Mouse (Mus musculus) forebrain, embryonic 11.5 days (tissue): ENCODE results near the gene Pparg. TPM values are rescaled to one million over a fixed set of nuclear protein-coding genes. Genes with fewer than 3 reads are reported as not detected.
A peak's percentile ranks its signal among the peaks of the same experiment; 100 is the strongest.

Source experiments
- ATAC-seq: fragments of 200-750 bp; cut with Nextera tagmentation; replicated peaks from 2 replicates; pipeline ENCODE4 v1.8.0; 2017; ENCODE audit warnings: moderate TSS enrichment; ENCODE audit not compliant: low FRiP score
- DNase-seq: peaks from one replicate; pipeline ENCODE4 v3.0.0-alpha.2; 2017; ENCODE audit warnings: low spot score
- H3K27ac ChIP-seq: fragments of 300-500 bp; sonication (generic); 2 replicates; pipeline ENCODE4 v1.5.1; 2014; ENCODE audit warnings: low read depth, low read length
- H3K27me3 ChIP-seq: fragments of 300-500 bp; sonication (generic); 2 replicates; pipeline ENCODE4 v1.6.1; 2014; ENCODE audit warnings: mild to moderate bottlenecking, low read length, mixed read lengths; ENCODE audit not compliant: control insufficient read depth, insufficient read depth
- H3K36me3 ChIP-seq: fragments of 300-500 bp; sonication (generic); 2 replicates; pipeline ENCODE4 v1.6.1; 2014; ENCODE audit warnings: mild to moderate bottlenecking, low read length, moderate library complexity, mixed read lengths; ENCODE audit not compliant: control insufficient read depth, insufficient read depth
- H3K4me1 ChIP-seq: fragments of 300-500 bp; sonication (generic); replicated peaks from 2 replicates; pipeline ENCODE4 v1.6.1; 2014; ENCODE audit warnings: low read length, mixed read lengths; ENCODE audit not compliant: control insufficient read depth, insufficient read depth
- H3K4me2 ChIP-seq: fragments of 300-500 bp; sonication (generic); 2 replicates; pipeline ENCODE4 v1.6.1; 2014; ENCODE audit warnings: low read depth, mild to moderate bottlenecking, low read length, moderate library complexity, mixed read lengths; ENCODE audit not compliant: severe bottlenecking
- H3K4me3 ChIP-seq: fragments of 300-500 bp; sonication (generic); 2 replicates; pipeline ENCODE4 v1.5.1; 2014; ENCODE audit warnings: low read depth, low read length
- H3K9ac ChIP-seq: fragments of 300-500 bp; sonication (generic); 2 replicates; pipeline ENCODE4 v1.6.1; 2014; ENCODE audit warnings: low read length
- H3K9me3 ChIP-seq: fragments of 300-500 bp; sonication (generic); 2 replicates; pipeline ENCODE4 v1.6.1; 2016; ENCODE audit warnings: low read length, mixed read lengths; ENCODE audit not compliant: control insufficient read depth
- WGBS: fragments of 180-500 bp; shearing (Covaris S2); extraction: QIAGEN DNeasy Blood & Tissue Kit; methylation state at CpG from one replicate; pipeline ENCODE4 v1.1.7; 2014; 5-methylcytosine and 5-hydroxymethylcytosine counted together
- polyA plus RNA-seq: library from polyadenylated mRNA; unstranded; fragments of >200 nt; fragmentation: Nextera tagmentation; extraction: Ambion mirVana; gene quantifications from 2 replicates; pipeline ENCODE4 v1.2.1, GENCODE M21; 2014

Gene Pparg
- polyA plus RNA-seq, 1 experiment from 2014 or later: not detected

- H3K36me3 ChIP-seq: no peaks in the 10 kb centered on the region
- ATAC-seq (no peak), DNase-seq (no peak)
- no peak overlapping the region for H3K4me3 ChIP-seq
- no peaks in the 10 kb centered on the region for H3K9me3 ChIP-seq
- no peaks in the 10 kb centered on the region for H3K27me3 ChIP-seq
- no peak overlapping the region for H3K4me2 ChIP-seq
- H3K4me1 ChIP-seq: no peaks in the 10 kb centered on the region
- no peak overlapping the region for H3K27ac ChIP-seq
- WGBS: 92% methylated on average over 3 of the region's 3 CpGs
- H3K9ac ChIP-seq: no peak overlapping the region
Measured at GRCm38 (mm10) chr6:115527418-115527817, 166.7 kb downstream of the Pparg start.

GRCm38 (mm10) chr6:115528372-115528771 is 167.6 kb downstream of the Pparg start:
- WGBS: 92% methylated on average over 4 of the region's 4 CpGs
- DNase-seq (no peak), ATAC-seq (no peak)
- Histone ChIP-seq H3K4me3 (no peak overlapping the region), H3K27me3 (no peaks in the 10 kb centered on the region), H3K36me3 (no peaks in the 10 kb centered on the region), H3K4me2 (no peak overlapping the region), H3K4me1 (no peaks in the 10 kb centered on the region), H3K9me3 (no peaks in the 10 kb centered on the region), H3K9ac (no peak overlapping the region), H3K27ac (no peak overlapping the region)

DNA sequence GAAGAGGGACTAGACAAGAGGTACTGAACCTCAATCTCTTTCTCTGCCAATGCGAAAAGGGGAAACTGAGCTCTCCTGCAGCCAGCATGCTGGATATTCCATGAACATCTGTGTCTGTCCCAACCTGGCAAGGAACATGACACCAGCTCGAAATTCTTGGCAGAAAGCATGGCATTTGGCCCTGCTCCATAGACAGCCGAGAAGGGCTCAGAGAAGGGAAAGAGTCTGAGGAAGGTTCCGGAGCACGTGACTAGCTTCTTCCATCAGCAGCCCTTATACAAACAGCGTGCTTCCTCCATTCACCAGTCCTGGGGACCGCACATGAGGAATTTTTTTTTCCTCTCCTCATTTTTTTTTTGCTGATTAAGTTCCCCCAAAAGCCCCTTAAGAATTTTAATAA is 173.9 kb downstream of the Pparg start:
- DNase-seq (no peak), ATAC-seq (no peak)
- Histone ChIP-seq H3K27me3 (no peaks in the 10 kb centered on the region; the same call in 1 of the 2 replicates), H3K4me1 (0 out of 2 replicates have a peak, but pooled peaks cover 3% of the 10 kb centered on the region), H3K36me3 (no peaks in the 10 kb centered on the region), H3K4me3 (no peak overlapping the region), H3K9me3 (no peaks in the 10 kb centered on the region), H3K27ac (no peak overlapping the region), H3K9ac (no peak overlapping the region), H3K4me2 (no peak overlapping the region)
- WGBS: 81% methylated on average over 7 of the region's 7 CpGs

- H3K9ac ChIP-seq: no peak overlapping the region
- 0 out of 2 replicates have a peak, but pooled peaks cover 3% of the 10 kb centered on the region for H3K4me1 ChIP-seq
- H3K4me2 ChIP-seq: no peak overlapping the region
- ATAC-seq (no peak), DNase-seq (no peak)
- WGBS: 77% methylated on average over 4 of the region's 4 CpGs
- H3K4me3 ChIP-seq: no peak overlapping the region
- H3K27ac ChIP-seq: no peak overlapping the region
- H3K36me3 ChIP-seq: no peaks in the 10 kb centered on the region
- H3K27me3 ChIP-seq: no peaks in the 10 kb centered on the region; the same call in 1 of the 2 replicates
- no peaks in the 10 kb centered on the region for H3K9me3 ChIP-seq
Measured at GRCm38 (mm10) chr6:115536169-115536568, 175.4 kb downstream of the Pparg start.

DNA sequence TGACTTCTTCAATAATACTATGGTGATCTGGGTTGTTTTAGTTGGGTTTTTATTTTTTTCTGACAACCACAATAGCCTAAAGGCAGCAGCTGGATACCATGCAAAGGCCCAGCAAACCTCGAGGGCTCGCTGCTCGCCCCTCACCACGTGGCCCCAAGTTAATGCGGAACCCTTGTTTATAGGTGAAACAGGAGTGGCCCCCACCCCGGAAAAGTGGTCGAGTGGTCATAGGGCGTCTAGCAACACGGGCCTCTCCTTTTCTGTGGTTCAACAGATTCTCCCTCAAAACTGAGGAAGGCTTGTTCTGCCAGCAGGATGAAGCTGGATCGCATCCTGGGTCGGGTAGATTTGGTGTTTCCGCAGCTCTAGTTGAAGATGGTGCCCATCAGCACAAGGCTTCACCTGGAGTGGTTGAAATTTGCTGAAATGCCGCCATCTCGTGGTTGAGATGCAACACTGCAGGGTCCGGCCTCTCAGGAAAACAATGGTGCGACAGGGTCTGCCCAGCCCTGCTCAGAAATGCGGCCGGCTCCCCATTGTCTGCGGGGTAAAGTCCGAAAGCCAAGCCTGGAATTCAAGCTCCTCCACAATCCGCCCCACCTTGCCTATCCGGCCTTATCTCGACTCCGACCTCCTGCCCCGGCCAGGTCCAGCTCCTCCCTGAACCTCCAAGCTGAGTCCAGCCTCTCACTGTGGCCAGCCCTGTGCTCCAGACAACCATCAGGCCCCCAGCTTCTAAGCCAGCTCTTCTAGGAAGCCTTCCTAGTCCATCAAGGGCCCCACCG is 178.1 kb downstream of the Pparg start:
- peak overlapping the region; percentile 67 for H3K9ac ChIP-seq
- 20% methylated on average over 26 of the region's 26 CpGs for WGBS
- no peaks in the 10 kb centered on the region for H3K36me3 ChIP-seq
- H3K4me2 ChIP-seq: peak overlapping the region; percentile 58
- H3K27me3 ChIP-seq: no peaks in the 10 kb centered on the region; the same call in 1 of the 2 replicates
- ATAC-seq (peak; percentile 70), DNase-seq (peak; percentile 93)
- H3K27ac ChIP-seq: no peak overlapping the region
- peak overlapping the region; percentile 18; the same call in 1 of the 2 replicates for H3K4me3 ChIP-seq
- 0 out of 2 replicates have a peak, but pooled peaks cover 3% of the 10 kb centered on the region for H3K4me1 ChIP-seq
- H3K9me3 ChIP-seq: no peaks in the 10 kb centered on the region

Other genes starting within 250 kb of the Pparg start
- gene Syn2, start 226.0 kb upstream of the Pparg start, polyA plus RNA-seq: 1.7 TPM in 2 replicates
- not detected in 2 replicates for gene Gm17482, start 133.6 kb upstream of the Pparg start, polyA plus RNA-seq
- gene Timp4, start 108.7 kb upstream of the Pparg start, polyA plus RNA-seq: 0.05 and 0.23 TPM in 2 replicates
- gene Tsen2, start 183.7 kb downstream of the Pparg start, polyA plus RNA-seq: 33.8 and 34.6 TPM in 2 replicates
- gene Mkrn2os, start 231.6 kb downstream of the Pparg start, polyA plus RNA-seq: 0.29 TPM in 1 of 2 replicates, not detected in the other
- 23.4 and 26.2 TPM in 2 replicates for gene Mkrn2, start 241.0 kb downstream of the Pparg start, polyA plus RNA-seq